Mouse (Mus musculus): ENCODE results near the gene Zbtb8os.

Zbtb8os gene

GRCm38 (mm10) chr4:129362771-129363170 lies 27.3 kb downstream of the Zbtb8os start:
- Histone ChIP-seq H3K4me1 (replicated peaks; ENCODE audit: low read depth, low read length) (peaks cover 80% of the 10 kb centered on the region), H3K36me3 (ENCODE audit: insufficient read depth, low read length) (peaks cover 96% of the 10 kb centered on the region), H3K27me3 (ENCODE audit: insufficient read depth, low read length) (no peaks in the 10 kb centered on the region), H3K4me3 (replicated peaks; ENCODE audit: low read length) (no peak overlapping the region), H3K9me3 (ENCODE audit: low read length) (no peaks in the 10 kb centered on the region)
- TF ChIP-seq POU5F1 (IDR thresholded peaks at IDR 0.05; ENCODE audit: borderline replicate concordance, low read length) (no peak), CTCF (conservative IDR thresholded peaks at IDR 0.05; ENCODE audit: low read length) (no peak), NANOG (IDR thresholded peaks at IDR 0.05; ENCODE audit: borderline replicate concordance, low read length) (no peak)

- Histone ChIP-seq H3K4me3 (replicated peaks; ENCODE audit: low read length) (no peak overlapping the region), H3K27me3 (ENCODE audit: insufficient read depth, low read length) (no peaks in the 10 kb centered on the region), H3K36me3 (ENCODE audit: insufficient read depth, low read length) (peaks cover 94% of the 10 kb centered on the region), H3K9me3 (ENCODE audit: low read length) (no peaks in the 10 kb centered on the region), H3K4me1 (replicated peaks; ENCODE audit: low read depth, low read length) (peaks cover 77% of the 10 kb centered on the region)
- TF ChIP-seq POU5F1 (IDR thresholded peaks at IDR 0.05; ENCODE audit: borderline replicate concordance, low read length) (no peak), CTCF (conservative IDR thresholded peaks at IDR 0.05; ENCODE audit: low read length) (no peak), NANOG (IDR thresholded peaks at IDR 0.05; ENCODE audit: borderline replicate concordance, low read length) (no peak)
Observed at GRCm38 (mm10) chr4:129363463-129363862, 28.0 kb downstream of the Zbtb8os start.

GRCm38 (mm10) chr4:129364379-129364778 lies 28.9 kb downstream of the Zbtb8os start:
- Histone ChIP-seq H3K36me3 (ENCODE audit: insufficient read depth, low read length) (peaks cover 94% of the 10 kb centered on the region), H3K27me3 (ENCODE audit: insufficient read depth, low read length) (no peaks in the 10 kb centered on the region), H3K4me1 (replicated peaks; ENCODE audit: low read depth, low read length) (peaks cover 76% of the 10 kb centered on the region), H3K4me3 (replicated peaks; ENCODE audit: low read length) (no peak overlapping the region), H3K9me3 (ENCODE audit: low read length) (no peaks in the 10 kb centered on the region)
- no peak for TF ChIP-seq CTCF (conservative IDR thresholded peaks at IDR 0.05; ENCODE audit: low read length)
- no peak for TF ChIP-seq POU5F1 (IDR thresholded peaks at IDR 0.05; ENCODE audit: borderline replicate concordance, low read length)
- no peak for TF ChIP-seq NANOG (IDR thresholded peaks at IDR 0.05; ENCODE audit: borderline replicate concordance, low read length)

GRCm38 (mm10) chr4:129365224-129365623 lies 29.7 kb downstream of the Zbtb8os start:
- no peak overlapping the region for H3K4me3 ChIP-seq (replicated peaks; ENCODE audit: low read length)
- H3K4me1 ChIP-seq (replicated peaks; ENCODE audit: low read depth, low read length), result peaks cover 75% of the 10 kb centered on the region
- no peaks in the 10 kb centered on the region for H3K27me3 ChIP-seq (ENCODE audit: insufficient read depth, low read length)
- H3K36me3 ChIP-seq (ENCODE audit: insufficient read depth, low read length), result peaks cover 93% of the 10 kb centered on the region
- no peaks in the 10 kb centered on the region for H3K9me3 ChIP-seq (ENCODE audit: low read length)
- TF ChIP-seq CTCF (conservative IDR thresholded peaks at IDR 0.05; ENCODE audit: low read length) (no peak), NANOG (IDR thresholded peaks at IDR 0.05; ENCODE audit: borderline replicate concordance, low read length) (no peak), POU5F1 (IDR thresholded peaks at IDR 0.05; ENCODE audit: borderline replicate concordance, low read length) (no peak)

- H3K4me3 ChIP-seq (replicated peaks; ENCODE audit: low read length), result no peak overlapping the region
- peaks cover 33% of the 10 kb centered on the region for H3K36me3 ChIP-seq (ENCODE audit: insufficient read depth, low read length)
- no peaks in the 10 kb centered on the region for H3K27me3 ChIP-seq (ENCODE audit: insufficient read depth, low read length)
- H3K4me1 ChIP-seq (replicated peaks; ENCODE audit: low read depth, low read length), result peaks cover 39% of the 10 kb centered on the region
- H3K9me3 ChIP-seq (ENCODE audit: low read length), result no peaks in the 10 kb centered on the region
- TF ChIP-seq POU5F1 (IDR thresholded peaks at IDR 0.05; ENCODE audit: borderline replicate concordance, low read length), result no peak
- TF ChIP-seq CTCF (conservative IDR thresholded peaks at IDR 0.05; ENCODE audit: low read length), result peak; percentile 40
Observed at GRCm38 (mm10) chr4:129371391-129371790, 35.9 kb downstream of the Zbtb8os start.

GRCm38 (mm10) chr4:129373202-129373976 lies 37.9 kb downstream of the Zbtb8os start:
- H3K4me1 ChIP-seq (replicated peaks; ENCODE audit: low read depth, low read length), result peaks cover 37% of the 10 kb centered on the region
- peak overlapping the region; percentile 88 for H3K4me3 ChIP-seq (replicated peaks; ENCODE audit: low read length)
- TF ChIP-seq CTCF (conservative IDR thresholded peaks at IDR 0.05; ENCODE audit: low read length), result no peak
- no peak for TF ChIP-seq NANOG (IDR thresholded peaks at IDR 0.05; ENCODE audit: borderline replicate concordance, low read length)
- TF ChIP-seq POU5F1 (IDR thresholded peaks at IDR 0.05; ENCODE audit: borderline replicate concordance, low read length), result no peak
- H3K27me3 ChIP-seq (ENCODE audit: insufficient read depth, low read length), result no peaks in the 10 kb centered on the region
- peaks cover 17% of the 10 kb centered on the region for H3K36me3 ChIP-seq (ENCODE audit: insufficient read depth, low read length)
- no peaks in the 10 kb centered on the region for H3K9me3 ChIP-seq (ENCODE audit: low read length)

- Histone ChIP-seq H3K4me3 (replicated peaks; ENCODE audit: low read length) (peak overlapping the region; percentile 88), H3K4me1 (replicated peaks; ENCODE audit: low read depth, low read length) (peaks cover 43% of the 10 kb centered on the region), H3K36me3 (ENCODE audit: insufficient read depth, low read length) (peaks cover 8% of the 10 kb centered on the region), H3K27me3 (ENCODE audit: insufficient read depth, low read length) (no peaks in the 10 kb centered on the region), H3K9me3 (ENCODE audit: low read length) (no peaks in the 10 kb centered on the region)
- TF ChIP-seq POU5F1 (IDR thresholded peaks at IDR 0.05; ENCODE audit: borderline replicate concordance, low read length) (no peak), CTCF (conservative IDR thresholded peaks at IDR 0.05; ENCODE audit: low read length) (no peak), NANOG (IDR thresholded peaks at IDR 0.05; ENCODE audit: borderline replicate concordance, low read length) (no peak)
Observed at GRCm38 (mm10) chr4:129374219-129374755, 38.8 kb downstream of the Zbtb8os start.

- Histone ChIP-seq H3K4me3 (replicated peaks; ENCODE audit: low read length) (peak overlapping the region; percentile 88), H3K9me3 (ENCODE audit: low read length) (no peaks in the 10 kb centered on the region), H3K36me3 (ENCODE audit: insufficient read depth, low read length) (peaks cover 4% of the 10 kb centered on the region; the same call in 1 of the 2 replicates), H3K27me3 (ENCODE audit: insufficient read depth, low read length) (no peaks in the 10 kb centered on the region), H3K4me1 (replicated peaks; ENCODE audit: low read depth, low read length) (peaks cover 43% of the 10 kb centered on the region)
- TF ChIP-seq POU5F1 (IDR thresholded peaks at IDR 0.05; ENCODE audit: borderline replicate concordance, low read length), result no peak
Observed at GRCm38 (mm10) chr4:129375000-129375399, 39.5 kb downstream of the Zbtb8os start.

Data from E14TG2a.4 (cell line).